Mouse (Mus musculus) stomach, embryonic 14.5 days (tissue): ENCODE results near the gene Ly75. TPM values are rescaled to one million over a fixed set of nuclear protein-coding genes. Genes with fewer than 3 reads are reported as not detected.

ENCODE experiments used
- ATAC-seq: fragments of 200-750 bp; cut with Nextera tagmentation; 2 replicates; pipeline ENCODE4 v1.8.0; 2017; ENCODE audit warnings: low read depth, moderate TSS enrichment; ENCODE audit not compliant: insufficient number of reproducible peaks, insufficient read depth, low FRiP score
- H3K27ac ChIP-seq: fragments of 300-500 bp; sonication (generic); 2 replicates; pipeline ENCODE4 v1.5.1; 2014; ENCODE audit warnings: mild to moderate bottlenecking, low read length, moderate library complexity, mixed read lengths
- H3K27me3 ChIP-seq: fragments of 300-500 bp; sonication (generic); 2 replicates; pipeline ENCODE4 v1.6.1; 2014; ENCODE audit warnings: low read length, control low read depth, mixed read lengths; ENCODE audit not compliant: control insufficient read depth, insufficient read depth
- H3K36me3 ChIP-seq: fragments of 300-500 bp; sonication (generic); 2 replicates; pipeline ENCODE4 v1.6.1; 2014; ENCODE audit warnings: mild to moderate bottlenecking, control low read depth, low read length, moderate library complexity, mixed read lengths; ENCODE audit not compliant: control insufficient read depth, insufficient read depth
- H3K4me1 ChIP-seq: fragments of 300-500 bp; sonication (generic); 2 replicates; pipeline ENCODE4 v1.6.1; 2014; ENCODE audit warnings: low read length, control low read depth, mixed read lengths; ENCODE audit not compliant: control insufficient read depth, insufficient read depth
- H3K4me2 ChIP-seq: fragments of 300-500 bp; sonication (generic); replicated peaks from 2 replicates; pipeline ENCODE4 v1.6.1; 2014; ENCODE audit warnings: low read depth, low read length, control low read depth
- H3K4me3 ChIP-seq: fragments of 300-500 bp; sonication (generic); 2 replicates; pipeline ENCODE4 v1.5.1; 2014; ENCODE audit warnings: low read depth, low read length, control low read depth
- H3K9ac ChIP-seq: fragments of 300-500 bp; sonication (generic); replicated peaks from 2 replicates; pipeline ENCODE4 v1.6.1; 2014; ENCODE audit warnings: low read depth, mild to moderate bottlenecking, control low read depth, low read length, moderate library complexity, mixed read lengths
- H3K9me3 ChIP-seq: fragments of 300-500 bp; sonication (generic); 2 replicates; pipeline ENCODE4 v1.6.1; 2016; ENCODE audit warnings: low read depth, low read length, control low read depth; ENCODE audit not compliant: control insufficient read depth
- WGBS: fragments of 180-500 bp; shearing (Covaris S2); extraction: QIAGEN DNeasy Blood & Tissue Kit; methylation state at CpG from one replicate; pipeline ENCODE4 v1.1.7; 2014; 5-methylcytosine and 5-hydroxymethylcytosine counted together
- polyA plus RNA-seq: library from polyadenylated mRNA; unstranded; fragments of >200 nt; fragmentation: Nextera tagmentation; extraction: Ambion mirVana; gene quantifications from 2 replicates; pipeline ENCODE4 v1.2.1, GENCODE M21; 2014

Gene Ly75
- polyA plus RNA-seq, 1 experiment from 2014 or later: 1.5 TPM

- WGBS: 88% methylated on average over 7 of the region's 7 CpGs
- Histone ChIP-seq H3K27me3 (no peaks in the 10 kb centered on the region), H3K27ac (no peak overlapping the region), H3K4me3 (no peak overlapping the region), H3K9ac (no peak overlapping the region), H3K9me3 (no peaks in the 10 kb centered on the region), H3K4me2 (no peak overlapping the region), H3K36me3 (no peaks in the 10 kb centered on the region), H3K4me1 (no peaks in the 10 kb centered on the region)
- no peak for ATAC-seq
These were observed 35.2 kb downstream of the Ly75 start for GRCm38 (mm10) chr2:60347875-60348274.

GRCm38 (mm10) chr2:60346531-60346930, 36.6 kb downstream of the Ly75 start:
- 79% methylated on average over 8 of the region's 8 CpGs for WGBS

DNA sequence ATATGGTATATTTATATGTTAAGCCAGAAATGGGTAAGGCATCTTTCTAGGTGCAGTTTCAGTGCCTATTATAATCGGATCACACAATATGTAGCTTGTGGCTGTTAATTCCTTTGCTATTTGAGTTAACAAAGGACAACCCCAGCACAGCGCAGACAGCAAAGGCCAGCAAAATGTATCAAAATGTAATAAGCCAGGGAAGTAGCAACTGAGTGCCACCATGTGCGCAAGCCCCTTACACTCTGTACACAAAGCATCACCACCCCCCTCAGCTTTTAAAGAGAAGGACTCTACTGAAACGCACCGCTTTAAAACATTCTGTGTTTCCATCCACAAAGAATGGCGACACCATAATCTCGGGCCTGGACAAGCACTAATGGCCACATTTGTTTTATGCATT, 37.4 kb downstream of the Ly75 start:
- Histone ChIP-seq H3K4me1 (no peaks in the 10 kb centered on the region), H3K4me2 (no peak overlapping the region), H3K9me3 (no peaks in the 10 kb centered on the region), H3K4me3 (no peak overlapping the region), H3K36me3 (no peaks in the 10 kb centered on the region), H3K27me3 (no peaks in the 10 kb centered on the region), H3K27ac (no peak overlapping the region), H3K9ac (no peak overlapping the region)
- ATAC-seq: no peak
- WGBS: 81% methylated on average over 7 of the region's 7 CpGs

More at GRCm38 (mm10) chr2:60346531-60346930, 36.6 kb downstream of the Ly75 start:
- H3K4me1 ChIP-seq: no peaks in the 10 kb centered on the region
- H3K9ac ChIP-seq: no peak overlapping the region
- H3K27me3 ChIP-seq: no peaks in the 10 kb centered on the region
- H3K4me2 ChIP-seq: no peak overlapping the region
- H3K4me3 ChIP-seq: no peak overlapping the region
- no peak for ATAC-seq
- no peaks in the 10 kb centered on the region for H3K36me3 ChIP-seq
- no peak overlapping the region for H3K27ac ChIP-seq
- H3K9me3 ChIP-seq: no peaks in the 10 kb centered on the region

GRCm38 (mm10) chr2:60343607-60344289, 39.4 kb downstream of the Ly75 start:
- H3K4me2 ChIP-seq: no peak overlapping the region
- H3K9me3 ChIP-seq: no peaks in the 10 kb centered on the region
- no peak overlapping the region for H3K27ac ChIP-seq
- no peak for ATAC-seq
- 82% methylated on average over 11 of the region's 11 CpGs for WGBS
- no peaks in the 10 kb centered on the region for H3K36me3 ChIP-seq
- H3K9ac ChIP-seq: no peak overlapping the region
- H3K27me3 ChIP-seq: no peaks in the 10 kb centered on the region
- no peak overlapping the region for H3K4me3 ChIP-seq
- no peaks in the 10 kb centered on the region for H3K4me1 ChIP-seq

- H3K27ac ChIP-seq: no peak overlapping the region
- H3K36me3 ChIP-seq: no peaks in the 10 kb centered on the region
- no peak for ATAC-seq
- H3K4me2 ChIP-seq: no peak overlapping the region
- no peak overlapping the region for H3K9ac ChIP-seq
- no peaks in the 10 kb centered on the region for H3K4me1 ChIP-seq
- WGBS: 67% methylated on average over 4 of the region's 4 CpGs
- H3K4me3 ChIP-seq: no peak overlapping the region
- no peaks in the 10 kb centered on the region for H3K27me3 ChIP-seq
- no peaks in the 10 kb centered on the region for H3K9me3 ChIP-seq
These were observed 40.8 kb downstream of the Ly75 start for GRCm38 (mm10) chr2:60342107-60342880.

DNA sequence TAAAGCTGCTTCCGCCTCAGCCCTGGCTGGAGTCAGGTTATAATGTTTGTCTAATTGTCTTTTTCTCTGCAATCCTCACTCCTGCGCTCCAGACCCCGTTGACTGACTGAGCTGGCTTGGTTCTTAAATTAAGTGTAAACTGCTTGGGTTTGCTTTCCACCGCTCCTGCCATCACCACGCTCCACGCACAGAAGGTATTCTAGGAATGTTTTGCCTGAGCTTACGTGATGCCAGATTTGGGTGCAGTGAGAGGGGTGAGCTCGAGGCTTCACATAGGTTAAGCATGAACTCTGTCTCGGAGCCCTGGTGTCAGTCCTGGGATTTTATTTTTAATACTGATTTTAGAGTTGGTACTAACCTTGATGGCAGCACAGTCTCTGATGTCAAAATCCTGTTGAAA, 45.2 kb downstream of the Ly75 start:
- Histone ChIP-seq H3K9me3 (no peaks in the 10 kb centered on the region), H3K9ac (no peak overlapping the region), H3K36me3 (no peaks in the 10 kb centered on the region), H3K4me3 (no peak overlapping the region), H3K4me2 (no peak overlapping the region), H3K4me1 (no peaks in the 10 kb centered on the region), H3K27ac (no peak overlapping the region), H3K27me3 (no peaks in the 10 kb centered on the region)
- 46% methylated on average over 9 of the region's 9 CpGs for WGBS
- no peak for ATAC-seq

DNA sequence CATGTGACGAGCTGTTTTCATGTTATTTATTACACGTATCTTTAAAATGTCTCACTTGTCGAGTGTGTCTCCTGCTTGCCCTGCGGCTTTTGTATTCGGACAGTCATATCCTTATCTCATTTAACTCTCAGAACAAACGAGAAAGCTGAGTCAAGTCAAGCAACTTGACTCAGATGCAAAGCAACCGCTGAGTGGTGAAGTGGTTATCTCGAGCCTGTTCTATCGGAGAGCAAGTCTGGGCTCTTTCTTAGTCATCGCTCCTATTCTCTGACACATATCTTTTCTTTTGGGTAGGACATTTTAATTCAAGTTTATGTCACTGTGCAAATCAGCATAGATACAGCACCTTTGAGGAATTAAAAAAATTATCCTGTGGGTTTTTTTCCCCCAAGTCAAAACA, 54.5 kb downstream of the Ly75 start:
- Histone ChIP-seq H3K9ac (no peak overlapping the region), H3K36me3 (no peaks in the 10 kb centered on the region), H3K4me1 (no peaks in the 10 kb centered on the region), H3K9me3 (no peaks in the 10 kb centered on the region), H3K27ac (no peak overlapping the region), H3K4me2 (no peak overlapping the region), H3K4me3 (no peak overlapping the region), H3K27me3 (no peaks in the 10 kb centered on the region)
- no peak for ATAC-seq
- 83% methylated on average over 10 of the region's 10 CpGs for WGBS

- Histone ChIP-seq H3K4me2 (no peak overlapping the region), H3K36me3 (no peaks in the 10 kb centered on the region), H3K9ac (no peak overlapping the region), H3K27me3 (no peaks in the 10 kb centered on the region), H3K9me3 (no peaks in the 10 kb centered on the region), H3K27ac (no peak overlapping the region), H3K4me3 (no peak overlapping the region), H3K4me1 (no peaks in the 10 kb centered on the region)
- 85% methylated on average over 11 of the region's 11 CpGs for WGBS
- no peak for ATAC-seq
These were observed 55.5 kb downstream of the Ly75 start for GRCm38 (mm10) chr2:60327581-60327980.
